Mouse (Mus musculus) layer of hippocampus, adult 2 months (tissue): ENCODE results near the gene Sco2. TPM values are rescaled to one million over a fixed set of nuclear protein-coding genes. Genes with fewer than 3 reads are reported as not detected.
A peak's percentile ranks its signal among the peaks of the same experiment; 100 is the strongest.

ENCODE experiments used
- DNase-seq, 2 experiments: peaks; one replicate each; pipeline ENCODE4 v3.0.0; 2022; ENCODE audit warnings: low spot score in 2 of 2
- H3K27ac ChIP-seq: fragments of 200-600 bp; 2 replicates; pipeline ENCODE4 v1.8.1; 2022
- H3K4me3 ChIP-seq: fragments of 200-600 bp; 2 replicates; pipeline ENCODE4 v1.8.1; 2022; ENCODE audit warnings: mild to moderate bottlenecking
- CTCF ChIP-seq: fragments of 200-600 bp; conservative IDR thresholded peaks from 2 replicates; pipeline ENCODE4 v1.8.1; 2022; ENCODE audit warnings: antibody characterized with exemption, mild to moderate bottlenecking, moderate library complexity
- total RNA-seq, 2 experiments: library from RNA; stranded (reverse); gene quantifications; 2 replicates each; pipeline ENCODE4 v1.2.3; 2021

The Sco2 gene
- total RNA-seq, 2 experiments from 2014 or later = 28.7 to 33.3 TPM

- H3K27ac ChIP-seq = no peak overlapping the region
- H3K4me3 ChIP-seq = no peak overlapping the region
- no peak for TF ChIP-seq CTCF
- DNase-seq = no peak
Measured at GRCm38 (mm10) chr15:89358784-89359183, 14.9 kb downstream of the Sco2 start.

GRCm38 (mm10) chr15:89356372-89356771 is 17.3 kb downstream of the Sco2 start:
- DNase-seq = peak; percentile 41 to 53
- no peak for TF ChIP-seq CTCF
- Histone ChIP-seq H3K27ac (peak overlapping the region; percentile 88), H3K4me3 (peak overlapping the region; percentile 92)

- TF ChIP-seq CTCF = peak; percentile 41
- DNase-seq = peak; percentile 94 to 96
- H3K27ac ChIP-seq = peak within 1 kb of the TSS; percentile 88
- H3K4me3 ChIP-seq = peak within 1 kb of the TSS; percentile 92
Measured at GRCm38 (mm10) chr15:89355241-89356187, 18.1 kb downstream of the Sco2 start, which contains the start of the genes Lmf2 and Ncaph2. Gene Lmf2, minus strand, starts transcription at chr15:89355659. Gene Ncaph2, plus strand, starts transcription at chr15:89355719.

DNA sequence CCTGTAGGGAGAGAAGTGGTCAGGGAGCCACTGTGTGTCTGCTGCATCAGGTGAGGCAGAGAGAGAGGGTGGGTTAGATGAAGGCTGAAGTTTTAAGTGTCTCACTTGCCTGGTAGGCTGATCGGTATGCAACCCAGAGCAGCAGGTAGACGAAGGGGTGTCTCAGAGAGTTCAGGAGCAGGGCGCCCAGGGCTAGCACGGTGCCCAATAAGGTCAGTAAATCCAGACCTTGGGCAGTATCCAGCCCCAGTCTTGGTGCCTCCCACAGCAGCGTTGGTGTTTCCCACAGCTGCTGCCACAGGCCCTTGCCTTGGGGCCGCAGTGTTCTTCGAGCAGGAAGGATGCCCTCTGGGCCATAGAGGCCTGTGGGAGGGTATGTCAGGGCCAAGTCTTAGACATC is 19.2 kb downstream of the Sco2 start:
- no peak for TF ChIP-seq CTCF
- Histone ChIP-seq H3K27ac (no peak overlapping the region), H3K4me3 (peak overlapping the region; percentile 92)
- no peak for DNase-seq

- no peak for TF ChIP-seq CTCF
- no peak overlapping the region for H3K27ac ChIP-seq
Measured at GRCm38 (mm10) chr15:89353837-89354236, 19.8 kb downstream of the Sco2 start.

GRCm38 (mm10) chr15:89352795-89353194 is 20.9 kb downstream of the Sco2 start:
- no peak for TF ChIP-seq CTCF

More at GRCm38 (mm10) chr15:89353837-89354236, 19.8 kb downstream of the Sco2 start:
- no peak for DNase-seq
- H3K4me3 ChIP-seq = no peak overlapping the region

DNA sequence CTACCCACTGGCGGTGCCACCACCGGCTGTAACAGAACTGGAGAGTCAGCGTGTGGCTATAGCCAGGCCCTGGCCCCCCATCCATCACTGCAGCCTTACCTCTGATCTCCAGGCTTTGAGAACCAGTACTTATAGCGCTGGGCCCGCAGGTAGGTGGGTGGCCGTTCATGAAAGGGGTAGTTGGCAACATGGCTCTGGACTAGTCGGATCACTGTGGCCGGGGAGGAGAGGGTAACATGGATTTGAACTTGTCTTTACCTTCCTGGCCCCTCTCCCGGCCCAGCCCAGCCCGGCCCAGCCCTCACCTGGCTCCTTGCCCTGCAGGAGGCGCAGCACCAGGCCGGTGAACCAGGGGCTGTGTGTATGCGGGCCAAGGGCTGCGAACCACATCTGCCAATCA is 21.6 kb downstream of the Sco2 start:
- H3K27ac ChIP-seq = no peak overlapping the region
- H3K4me3 ChIP-seq = no peak overlapping the region
- no peak for TF ChIP-seq CTCF
- DNase-seq = no peak

More at GRCm38 (mm10) chr15:89352795-89353194, 20.9 kb downstream of the Sco2 start:
- no peak for DNase-seq
- Histone ChIP-seq H3K4me3 (no peak overlapping the region), H3K27ac (no peak overlapping the region)

DNA sequence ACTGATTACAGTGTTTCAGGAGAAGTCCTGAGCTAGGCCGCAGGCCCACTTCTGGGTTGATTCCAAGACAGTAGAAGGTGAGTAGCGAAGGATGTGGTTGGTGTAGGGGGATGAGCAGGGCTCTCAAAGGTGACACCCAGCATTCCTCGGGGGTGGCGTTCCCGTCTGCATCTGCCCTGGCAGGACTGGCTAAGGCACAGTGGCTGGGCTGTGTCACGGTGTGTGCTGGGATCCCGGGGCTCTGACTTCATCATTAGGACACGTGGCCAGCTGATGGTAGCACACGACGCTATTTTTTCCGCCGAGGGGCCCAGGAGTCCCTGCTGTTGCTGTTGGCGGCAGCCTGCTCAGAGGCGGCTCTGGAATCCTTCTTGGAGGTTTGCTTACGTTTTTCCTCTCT is 22.3 kb downstream of the Sco2 start:
- no peak overlapping the region for H3K4me3 ChIP-seq
- no peak overlapping the region for H3K27ac ChIP-seq
- no peak for TF ChIP-seq CTCF
- no peak for DNase-seq

DNA sequence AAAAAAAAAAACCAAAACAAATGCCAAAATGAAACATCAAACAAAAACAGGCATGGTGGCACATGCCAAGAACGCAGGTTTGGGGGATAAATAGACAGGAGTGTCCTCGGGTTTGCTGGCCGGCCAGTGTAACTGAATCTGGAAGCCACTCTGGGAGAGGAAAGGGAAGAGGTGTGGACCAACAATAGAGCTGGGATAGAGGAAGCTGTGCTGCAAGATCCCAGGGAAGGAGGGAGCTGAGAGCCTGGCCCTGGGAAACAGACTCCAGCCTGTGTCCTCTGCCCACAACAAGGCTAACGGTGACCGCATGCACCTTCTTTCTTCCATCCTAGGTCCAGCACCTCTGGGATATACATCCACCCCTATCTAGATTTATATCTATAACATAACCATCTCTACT is 23.2 kb downstream of the Sco2 start:
- Histone ChIP-seq H3K27ac (no peak overlapping the region), H3K4me3 (no peak overlapping the region)
- DNase-seq = no peak
- no peak for TF ChIP-seq CTCF

DNA sequence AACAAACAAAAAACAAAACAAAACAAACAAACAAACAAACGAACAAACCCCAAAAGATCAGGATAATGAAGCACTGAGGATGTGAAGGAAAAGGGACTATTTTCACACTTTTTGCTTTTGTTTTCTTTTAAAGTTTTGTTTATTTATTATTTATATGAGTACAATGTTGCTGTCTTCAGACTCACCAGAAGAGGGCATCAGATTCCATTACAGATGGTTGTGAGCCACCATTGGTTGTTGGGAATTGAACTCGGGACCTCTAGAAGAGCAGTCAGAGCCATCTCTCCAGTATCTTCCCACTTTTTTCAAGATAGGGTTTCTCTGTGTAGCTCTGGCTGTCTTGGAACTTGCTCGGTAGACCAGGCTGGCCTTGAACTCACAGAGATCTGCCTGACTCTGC is 30.3 kb downstream of the Sco2 start:
- TF ChIP-seq CTCF = peak; percentile 68
- no peak for DNase-seq
- H3K4me3 ChIP-seq = no peak overlapping the region
- no peak overlapping the region for H3K27ac ChIP-seq

DNA sequence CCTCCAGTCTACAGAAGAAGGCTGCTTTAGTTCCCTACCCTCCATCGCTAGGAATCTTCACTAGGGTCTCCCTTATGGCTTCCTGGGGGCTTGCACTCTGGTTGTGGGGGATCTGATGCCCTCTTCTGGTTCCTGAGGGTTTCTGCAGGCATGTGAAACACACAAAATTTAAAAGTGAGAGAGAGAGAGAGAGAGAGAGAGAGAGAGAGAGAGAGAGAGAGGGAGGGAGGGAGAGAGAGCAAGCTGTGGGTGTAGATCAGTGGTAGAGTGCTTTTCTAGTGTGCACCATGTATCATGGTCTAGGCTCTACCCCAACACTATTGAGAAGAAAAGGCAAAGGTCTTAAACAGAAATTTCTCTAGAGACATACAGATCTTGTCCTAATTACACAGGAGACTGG is 32.0 kb downstream of the Sco2 start:
- H3K27ac ChIP-seq = no peak overlapping the region
- no peak for DNase-seq
- peak; percentile 38 for TF ChIP-seq CTCF

GRCm38 (mm10) chr15:89340136-89340535 is 33.5 kb downstream of the Sco2 start:
- no peak overlapping the region for H3K4me3 ChIP-seq
- DNase-seq = no peak
- no peak overlapping the region for H3K27ac ChIP-seq
- no peak for TF ChIP-seq CTCF

More for the DNA sequence above, 32.0 kb downstream of the Sco2 start:
- H3K4me3 ChIP-seq = no peak overlapping the region

DNA sequence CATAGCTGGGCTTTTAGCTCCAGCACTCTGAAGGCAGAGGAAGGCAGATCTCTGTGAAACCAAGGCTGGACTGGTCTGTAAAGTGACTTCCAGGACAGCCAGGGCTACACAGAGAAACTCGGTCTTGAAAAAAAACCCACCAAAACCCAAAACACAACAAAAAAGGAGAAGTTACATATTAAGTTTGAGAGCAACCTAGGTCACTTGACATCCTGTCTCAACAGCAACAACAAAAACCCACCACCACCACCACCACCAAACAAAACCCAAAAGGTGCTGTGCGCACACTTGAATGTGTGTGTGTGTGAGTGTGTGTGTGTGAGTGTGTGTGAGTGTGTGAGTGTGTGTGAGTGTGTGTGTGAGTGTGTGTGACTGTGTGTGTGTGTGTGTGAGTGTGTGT is 34.0 kb downstream of the Sco2 start:
- no peak for TF ChIP-seq CTCF
- Histone ChIP-seq H3K4me3 (no peak overlapping the region), H3K27ac (no peak overlapping the region)
- no peak for DNase-seq

DNA sequence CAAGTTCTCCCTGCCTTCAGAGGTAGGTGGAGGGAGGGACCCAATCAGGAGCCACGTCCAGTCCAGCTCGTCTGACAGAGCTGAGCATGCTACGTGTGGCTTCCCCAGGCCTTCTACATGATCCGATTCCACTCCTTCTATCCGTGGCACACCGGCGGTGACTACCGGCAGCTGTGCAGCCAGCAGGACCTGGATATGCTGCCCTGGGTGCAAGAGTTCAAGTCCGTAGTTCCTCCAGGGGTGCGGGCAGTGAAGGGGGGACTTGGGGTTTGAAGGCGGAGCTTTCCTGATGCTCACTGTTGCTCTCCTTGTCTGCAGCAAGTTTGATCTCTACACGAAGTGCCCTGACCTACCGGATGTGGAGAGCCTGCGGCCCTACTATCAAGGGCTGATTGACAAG is 37.2 kb downstream of the Sco2 start:
- Histone ChIP-seq H3K4me3 (no peak overlapping the region), H3K27ac (no peak overlapping the region)
- DNase-seq = no peak
- no peak for TF ChIP-seq CTCF
